Mouse (Mus musculus) forebrain, embryonic 14.5 days (tissue): ENCODE results near the gene Anapc15-ps. TPM values are rescaled to one million over a fixed set of nuclear protein-coding genes. Genes with fewer than 3 reads are reported as not detected.
A peak's percentile ranks its signal among the peaks of the same experiment; 100 is the strongest.

Experiments
- ATAC-seq: fragments of 200-750 bp; cut with Nextera tagmentation; 2 replicates; pipeline ENCODE4 v1.8.0; 2017; ENCODE audit warnings: mild to moderate bottlenecking, moderate library complexity
- DNase-seq: peaks from one replicate; pipeline ENCODE4 v3.0.0-alpha.2; 2015; ENCODE audit warnings: low spot score
- H3K27ac ChIP-seq: fragments of 300-500 bp; sonication (generic); 2 replicates; pipeline ENCODE4 v1.5.1; 2014; ENCODE audit warnings: low read depth, mild to moderate bottlenecking, control low read depth, low read length, moderate library complexity
- H3K27me3 ChIP-seq: fragments of 300-500 bp; sonication (generic); replicated peaks from 2 replicates; pipeline ENCODE4 v1.6.1; 2014; ENCODE audit warnings: low read length, control low read depth, mixed read lengths; ENCODE audit not compliant: control insufficient read depth, insufficient read depth
- H3K36me3 ChIP-seq: fragments of 300-500 bp; sonication (generic); 2 replicates; pipeline ENCODE4 v1.6.1; 2014; ENCODE audit warnings: low read length, control low read depth; ENCODE audit not compliant: control insufficient read depth, insufficient read depth
- H3K4me1 ChIP-seq: fragments of 300-500 bp; sonication (generic); 2 replicates; pipeline ENCODE4 v1.6.1; 2014; ENCODE audit warnings: antibody characterized with exemption, low read length, control low read depth; ENCODE audit not compliant: control insufficient read depth, insufficient read depth
- H3K4me2 ChIP-seq: fragments of 300-500 bp; sonication (generic); 2 replicates; pipeline ENCODE4 v1.6.1; 2014; ENCODE audit warnings: mild to moderate bottlenecking, control low read depth, low read length
- H3K4me3 ChIP-seq: fragments of 300-500 bp; sonication (generic); 2 replicates; pipeline ENCODE4 v1.5.1; 2014; ENCODE audit warnings: low read depth, low read length, control low read depth
- H3K9ac ChIP-seq: fragments of 300-500 bp; sonication (generic); 2 replicates; pipeline ENCODE4 v1.6.1; 2014; ENCODE audit warnings: mild to moderate bottlenecking, low read length, control low read depth, moderate library complexity
- H3K9me3 ChIP-seq: fragments of 300-500 bp; sonication (generic); replicated peaks from 2 replicates; pipeline ENCODE4 v1.6.1; 2016; ENCODE audit warnings: low read length, control low read depth, mixed read lengths; ENCODE audit not compliant: control insufficient read depth
- WGBS: fragments of 180-500 bp; shearing (Covaris S2); extraction: QIAGEN DNeasy Blood & Tissue Kit; methylation state at CpG from one replicate; pipeline ENCODE4 v1.1.7; 2014; 5-methylcytosine and 5-hydroxymethylcytosine counted together
- polyA plus RNA-seq: library from polyadenylated mRNA; unstranded; fragments of >200 nt; fragmentation: Nextera tagmentation; extraction: Ambion mirVana; gene quantifications from 2 replicates; pipeline ENCODE4 v1.2.1, GENCODE M21; 2014

The Anapc15-ps gene
- polyA plus RNA-seq, 1 experiment from 2014 or later = not detected

- DNase-seq (no peak), ATAC-seq (no peak)
- Histone ChIP-seq H3K36me3 (no peaks in the 10 kb centered on the region), H3K27me3 (no peaks in the 10 kb centered on the region), H3K9ac (no peak overlapping the region), H3K4me3 (no peak overlapping the region), H3K4me1 (no peaks in the 10 kb centered on the region), H3K27ac (no peak overlapping the region), H3K9me3 (0 out of 2 replicates have a peak, but pooled peaks cover 2% of the 10 kb centered on the region), H3K4me2 (no peak overlapping the region)
- 83% methylated on average over 4 of the region's 4 CpGs for WGBS
Measured at GRCm38 (mm10) chr10:95669872-95670271, 3.4 kb downstream of the Anapc15-ps start.

- H3K4me2 ChIP-seq = no peak overlapping the region
Measured at GRCm38 (mm10) chr10:95669034-95669433, 4.2 kb downstream of the Anapc15-ps start.

GRCm38 (mm10) chr10:95667371-95668030, 5.8 kb downstream of the Anapc15-ps start:
- 69% methylated on average over 3 of the region's 3 CpGs for WGBS
- no peaks in the 10 kb centered on the region for H3K27me3 ChIP-seq
- H3K27ac ChIP-seq = no peak overlapping the region
- no peaks in the 10 kb centered on the region for H3K36me3 ChIP-seq
- no peak overlapping the region for H3K9ac ChIP-seq
- DNase-seq (no peak), ATAC-seq (no peak)
- no peaks in the 10 kb centered on the region for H3K9me3 ChIP-seq
- H3K4me3 ChIP-seq = no peak overlapping the region
- H3K4me1 ChIP-seq = no peaks in the 10 kb centered on the region
- no peak overlapping the region for H3K4me2 ChIP-seq

More at GRCm38 (mm10) chr10:95669034-95669433, 4.2 kb downstream of the Anapc15-ps start:
- H3K36me3 ChIP-seq = no peaks in the 10 kb centered on the region
- WGBS = 94% methylated on average over 3 of the region's 3 CpGs
- 0 out of 2 replicates have a peak, but pooled peaks cover 2% of the 10 kb centered on the region for H3K9me3 ChIP-seq
- no peak for ATAC-seq
- H3K27me3 ChIP-seq = no peaks in the 10 kb centered on the region
- H3K27ac ChIP-seq = no peak overlapping the region
- no peaks in the 10 kb centered on the region for H3K4me1 ChIP-seq
- DNase-seq = no peak
- no peak overlapping the region for H3K4me3 ChIP-seq
- H3K9ac ChIP-seq = no peak overlapping the region

GRCm38 (mm10) chr10:95666791-95667190, 6.5 kb downstream of the Anapc15-ps start:
- Histone ChIP-seq H3K27me3 (no peaks in the 10 kb centered on the region), H3K27ac (no peak overlapping the region), H3K4me3 (no peak overlapping the region), H3K4me2 (no peak overlapping the region), H3K9me3 (no peaks in the 10 kb centered on the region), H3K36me3 (no peaks in the 10 kb centered on the region), H3K9ac (no peak overlapping the region), H3K4me1 (no peaks in the 10 kb centered on the region)
- no peak for ATAC-seq
- 72% methylated on average over 2 of the region's 2 CpGs for WGBS
- no peak for DNase-seq

- no peaks in the 10 kb centered on the region for H3K27me3 ChIP-seq
- H3K9ac ChIP-seq = no peak overlapping the region
- 52% methylated on average over 11 of the region's 11 CpGs for WGBS
- H3K4me1 ChIP-seq = no peaks in the 10 kb centered on the region
- H3K4me3 ChIP-seq = no peak overlapping the region
- no peaks in the 10 kb centered on the region for H3K36me3 ChIP-seq
- H3K27ac ChIP-seq = no peak overlapping the region
- H3K4me2 ChIP-seq = no peak overlapping the region
- no peak for DNase-seq
- H3K9me3 ChIP-seq = no peaks in the 10 kb centered on the region
- ATAC-seq = no peak
Measured at GRCm38 (mm10) chr10:95665426-95665990, 7.7 kb downstream of the Anapc15-ps start.

GRCm38 (mm10) chr10:95664613-95665012, 8.6 kb downstream of the Anapc15-ps start:
- Histone ChIP-seq H3K4me2 (no peak overlapping the region), H3K27ac (no peak overlapping the region), H3K27me3 (no peaks in the 10 kb centered on the region), H3K4me3 (no peak overlapping the region), H3K9ac (no peak overlapping the region), H3K4me1 (no peaks in the 10 kb centered on the region), H3K36me3 (no peaks in the 10 kb centered on the region), H3K9me3 (no peaks in the 10 kb centered on the region)
- WGBS = 87% methylated on average over 3 of the region's 3 CpGs
- DNase-seq (no peak), ATAC-seq (no peak)

GRCm38 (mm10) chr10:95660356-95660755, 12.9 kb downstream of the Anapc15-ps start:
- H3K27me3 ChIP-seq = no peaks in the 10 kb centered on the region
- H3K4me1 ChIP-seq = no peaks in the 10 kb centered on the region
- DNase-seq = no peak
- no peaks in the 10 kb centered on the region for H3K36me3 ChIP-seq
- no peak for ATAC-seq
- 80% methylated on average over 6 of the region's 6 CpGs for WGBS
- H3K27ac ChIP-seq = no peak overlapping the region
- no peak overlapping the region for H3K4me2 ChIP-seq
- H3K9ac ChIP-seq = no peak overlapping the region
- H3K4me3 ChIP-seq = no peak overlapping the region
- H3K9me3 ChIP-seq = no peaks in the 10 kb centered on the region

- WGBS = 29% methylated on average over 8 of the region's 8 CpGs
- no peaks in the 10 kb centered on the region for H3K27me3 ChIP-seq
- no peaks in the 10 kb centered on the region for H3K36me3 ChIP-seq
- no peak overlapping the region for H3K27ac ChIP-seq
- H3K4me3 ChIP-seq = no peak overlapping the region
- DNase-seq = no peak
- no peak for ATAC-seq
- H3K4me2 ChIP-seq = no peak overlapping the region
- no peak overlapping the region for H3K9ac ChIP-seq
- H3K9me3 ChIP-seq = no peaks in the 10 kb centered on the region
- H3K4me1 ChIP-seq = no peaks in the 10 kb centered on the region
Measured at GRCm38 (mm10) chr10:95659471-95660150, 13.6 kb downstream of the Anapc15-ps start.

- Histone ChIP-seq H3K4me3 (no peak overlapping the region), H3K36me3 (no peaks in the 10 kb centered on the region), H3K4me1 (no peaks in the 10 kb centered on the region), H3K27me3 (no peaks in the 10 kb centered on the region), H3K4me2 (no peak overlapping the region), H3K27ac (no peak overlapping the region), H3K9ac (no peak overlapping the region), H3K9me3 (no peaks in the 10 kb centered on the region)
- DNase-seq (peak; percentile 30), ATAC-seq (peak; percentile 48; the same call in 1 of the 2 replicates)
- 32% methylated on average over 6 of the region's 6 CpGs for WGBS
Measured at GRCm38 (mm10) chr10:95658836-95659343, 14.4 kb downstream of the Anapc15-ps start.
